Mouse (Mus musculus): ENCODE data around the gene Srbd1.

DNA sequence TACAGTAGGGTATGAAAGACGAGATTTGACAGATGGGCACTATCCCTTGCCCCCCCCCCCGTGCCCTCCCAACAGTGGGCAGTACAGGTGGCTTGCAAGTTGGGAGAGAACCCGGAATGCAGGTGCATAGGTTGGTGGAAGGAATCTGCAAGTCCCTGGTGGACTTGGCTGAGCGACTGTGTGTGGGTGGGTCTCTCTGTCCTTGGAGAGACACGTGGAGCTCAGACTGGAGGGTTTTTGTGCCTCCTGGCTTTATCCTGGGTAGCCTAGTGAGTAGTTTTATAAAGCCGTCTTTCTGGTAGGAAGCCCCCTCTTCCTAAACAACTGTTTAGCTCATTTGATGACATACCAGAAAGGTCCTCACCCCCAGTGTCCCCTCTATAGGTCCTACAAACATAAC, 24.1 kb upstream of the Srbd1 start:
- TF ChIP-seq CTCF (IDR thresholded peaks at IDR 0.05; ENCODE audit: borderline replicate concordance, extremely low read depth, insufficient read depth, insufficient read length) = no peak
- TF ChIP-seq POLR2A (IDR thresholded peaks at IDR 0.05; ENCODE audit: borderline replicate concordance, extremely low read depth, insufficient read depth, insufficient read length, poor library complexity, severe bottlenecking) = no peak

Data from brain, embryonic 14.5 days (tissue).